Mouse (Mus musculus) erythroid progenitor cell, adult 5-6 weeks (primary cell): ENCODE data around the gene Stk40. TPM values are rescaled to one million over a fixed set of nuclear protein-coding genes. Genes with fewer than 3 reads are reported as not detected.

Experiments used
- ATAC-seq: replicated peaks from 2 replicates; pipeline ENCODE4 v1.8.0; 2016; ENCODE audit warnings: moderate number of reproducible peaks, mild to moderate bottlenecking, moderate TSS enrichment, inconsistent platforms; ENCODE audit not compliant: poor library complexity, low FRiP score, severe bottlenecking
- total RNA-seq, 2 experiments: library from RNA; stranded (forward) in 1 of 2; stranded (reverse) in 1 of 2; fragments of 150-400 nt in 1 of 2; fragments of 186-747, 209-891 nt in 1 of 2; gene quantifications; 2 replicates each; pipeline versions ENCODE4 v1.2.3 to v1.2.4; 2015 to 2017; ENCODE audit warnings: low replicate concordance in 2 of 2

The Stk40 gene
- total RNA-seq, 2 experiments from 2014 or later, result 2.4 to 10.1 TPM

- ATAC-seq, result no peak
These were observed 14.9 kb downstream of the Stk40 start for GRCm38 (mm10) chr4:126118651-126119050.

GRCm38 (mm10) chr4:126119051-126119450, 15.3 kb downstream of the Stk40 start:
- ATAC-seq, result no peak

- ATAC-seq, result no peak
These were observed 16.3 kb downstream of the Stk40 start for GRCm38 (mm10) chr4:126120052-126120451.

DNA sequence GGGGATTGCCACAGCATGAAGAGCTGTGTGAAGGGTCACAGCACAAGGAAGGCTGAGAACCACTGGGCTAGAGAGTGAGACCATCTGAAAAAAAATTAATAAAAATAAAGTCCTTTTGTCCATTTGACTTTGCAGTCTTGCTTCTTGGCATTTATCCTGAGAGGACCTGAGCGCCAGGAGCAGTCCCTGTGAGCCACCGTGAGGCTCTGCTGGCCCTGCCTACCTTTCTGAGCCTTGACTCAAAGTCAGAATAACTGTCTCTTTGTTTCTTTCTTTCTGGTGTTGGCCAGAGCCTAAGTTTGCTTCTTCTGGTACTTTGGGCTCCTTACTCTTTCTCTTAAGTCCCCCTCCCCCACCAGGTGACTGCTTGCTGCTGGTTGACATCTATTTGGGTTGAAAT, 16.7 kb downstream of the Stk40 start:
- ATAC-seq, result no peak

GRCm38 (mm10) chr4:126123309-126124040, 19.7 kb downstream of the Stk40 start:
- no peak for ATAC-seq

- no peak for ATAC-seq
These were observed 26.7 kb downstream of the Stk40 start for GRCm38 (mm10) chr4:126130502-126130901.

DNA sequence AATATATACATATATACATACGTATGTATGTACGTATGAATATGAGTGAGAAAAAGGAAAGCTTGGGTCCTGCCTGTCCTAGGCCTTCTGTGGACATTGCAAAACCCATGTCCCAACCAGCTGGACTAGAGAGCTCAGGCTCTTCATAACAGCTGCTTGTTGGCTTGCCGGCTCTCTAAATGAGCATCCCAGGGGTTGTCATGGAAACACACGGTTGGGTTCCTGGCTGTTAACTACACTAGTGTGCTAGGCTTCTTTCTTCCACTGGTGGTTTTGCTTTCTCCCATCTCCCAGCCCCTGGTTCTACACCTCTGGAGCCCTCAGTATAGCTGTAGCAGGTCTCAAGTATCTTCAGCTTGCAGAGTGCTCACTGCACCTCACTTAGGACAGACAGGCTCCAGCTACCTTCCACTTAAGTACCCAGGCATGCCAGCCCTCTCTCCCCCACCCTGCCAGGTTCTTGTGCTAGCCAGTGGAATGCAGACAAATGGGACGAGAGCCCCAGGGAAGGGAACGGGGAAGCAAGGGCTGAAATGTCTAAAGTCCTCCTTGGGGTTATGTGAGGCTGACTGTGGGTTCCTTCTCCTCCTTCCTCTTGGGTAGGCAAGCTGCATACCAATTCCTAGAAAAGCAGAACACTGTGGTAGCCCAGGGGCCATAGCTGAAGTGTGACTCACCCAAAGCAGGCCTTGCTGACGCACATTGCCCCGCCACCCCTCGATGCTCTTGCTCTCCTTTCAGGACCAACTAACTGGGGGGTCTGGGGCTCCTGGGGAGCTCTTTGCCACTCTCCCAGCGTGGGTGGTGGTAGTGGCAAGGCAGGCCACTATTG, 27.7 kb downstream of the Stk40 start:
- no peak for ATAC-seq

DNA sequence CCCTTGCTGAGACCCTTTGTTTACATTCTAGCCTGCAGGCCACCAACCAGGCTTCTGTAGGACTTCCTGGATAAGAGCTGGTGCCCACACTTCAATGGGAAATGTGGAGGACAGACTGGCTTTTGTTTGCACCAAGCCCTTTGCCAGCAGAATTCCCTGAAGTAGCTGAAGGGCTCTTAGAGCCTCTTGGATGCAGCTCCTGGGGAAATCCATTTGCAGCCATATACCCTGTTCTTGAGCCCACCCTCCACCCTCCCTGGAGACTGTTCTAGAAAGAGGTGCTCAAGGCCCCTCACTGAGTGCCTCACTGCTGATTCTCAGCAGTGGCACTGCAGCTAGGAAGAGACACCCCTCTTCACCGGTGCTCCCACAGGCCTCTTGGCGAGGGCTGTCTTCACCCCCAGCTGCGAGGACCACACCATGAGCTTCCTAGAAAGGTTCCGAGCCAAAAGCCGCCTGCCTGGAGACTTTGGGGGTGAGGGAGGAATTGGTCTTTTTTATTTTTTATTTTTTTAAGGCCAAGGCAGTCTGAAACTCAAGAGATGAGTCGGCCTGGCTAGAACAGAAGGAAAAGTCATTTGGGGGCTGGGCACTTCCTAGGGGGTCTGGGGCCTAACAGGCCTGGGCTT, 29.0 kb downstream of the Stk40 start:
- ATAC-seq, result no peak

GRCm38 (mm10) chr4:126134236-126134635, 30.5 kb downstream of the Stk40 start:
- ATAC-seq, result no peak

GRCm38 (mm10) chr4:126134639-126135038, 30.9 kb downstream of the Stk40 start:
- no peak for ATAC-seq

GRCm38 (mm10) chr4:126137773-126138172, 34.0 kb downstream of the Stk40 start:
- ATAC-seq, result no peak

- ATAC-seq, result no peak
These were observed 37.3 kb downstream of the Stk40 start for GRCm38 (mm10) chr4:126141021-126141420.

DNA sequence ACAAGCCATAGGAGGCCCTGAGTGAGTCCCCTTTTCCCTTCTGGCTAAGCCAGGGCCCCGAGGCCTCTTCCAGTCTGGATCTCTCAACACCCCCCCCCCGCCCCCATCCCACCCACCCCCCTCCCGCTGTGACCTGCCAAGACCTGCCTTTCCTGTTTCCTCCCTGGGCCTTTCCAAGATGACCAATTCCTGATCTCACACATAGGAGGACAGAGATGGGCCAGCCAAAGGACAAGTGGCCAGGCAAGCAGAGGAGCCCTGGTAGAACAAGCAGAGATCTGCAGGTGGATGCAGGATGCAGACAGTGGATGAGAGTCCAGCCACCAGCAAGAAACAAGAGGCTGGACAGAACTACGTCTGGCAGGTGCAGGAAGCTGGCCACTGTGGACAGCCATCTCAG, 41.6 kb downstream of the Stk40 start:
- no peak for ATAC-seq

- no peak for ATAC-seq
These were observed 43.3 kb downstream of the Stk40 start for GRCm38 (mm10) chr4:126146974-126147532.

GRCm38 (mm10) chr4:126147533-126148160, 43.9 kb downstream of the Stk40 start, which contains the start of gene Eva1b:
Gene Eva1b, plus strand, starts transcription at chr4:126147744.
- no peak for ATAC-seq

- ATAC-seq, result no peak
These were observed 44.6 kb downstream of the Stk40 start for GRCm38 (mm10) chr4:126148161-126148961.

- ATAC-seq, result no peak
These were observed 45.4 kb downstream of the Stk40 start for GRCm38 (mm10) chr4:126149041-126149676.

- no peak for ATAC-seq
These were observed 46.0 kb downstream of the Stk40 start for GRCm38 (mm10) chr4:126149798-126150197.
